Mouse (Mus musculus): Measurements from ENCODE around the gene Pcsk5. TPM values are rescaled to one million over a fixed set of nuclear protein-coding genes. Genes with fewer than 3 reads are reported as not detected.

Pcsk5 gene
- polyA plus RNA-seq, 1 experiment from 2014 or later: 7.9 TPM

DNA sequence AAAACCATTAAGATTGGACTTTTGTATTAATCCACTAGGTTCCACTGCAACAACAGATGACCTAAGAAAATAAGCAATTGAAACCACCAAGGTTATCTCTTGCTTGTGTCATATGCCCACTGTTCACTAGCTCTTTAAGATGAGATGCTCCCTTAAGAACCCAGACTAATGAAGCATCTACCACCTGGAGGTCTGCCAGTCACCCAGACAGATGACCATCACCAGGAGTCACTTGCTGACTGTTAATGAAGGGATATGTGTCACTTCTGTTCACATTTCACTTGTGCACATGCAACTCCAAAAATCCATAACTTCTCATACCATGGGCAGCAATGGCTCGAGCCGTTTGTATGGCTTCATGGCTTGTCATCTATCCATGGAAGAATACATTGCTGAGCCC is 17.4 kb downstream of the Pcsk5 start:
- DNase-seq: no peak
- no peak for ATAC-seq (ENCODE audit: low FRiP score, low TSS enrichment)
- no peak overlapping the region for H3K4me2 ChIP-seq (ENCODE audit: low read length)
- no peaks in the 10 kb centered on the region for H3K9me3 ChIP-seq (ENCODE audit: control insufficient read depth, low read length)
- no peaks in the 10 kb centered on the region for H3K36me3 ChIP-seq (ENCODE audit: control insufficient read depth, insufficient read depth, low read length)
- H3K27ac ChIP-seq (replicated peaks; ENCODE audit: low read depth, low read length): no peak overlapping the region
- 85% methylated on average over 2 of the region's 2 CpGs for WGBS
- H3K4me3 ChIP-seq (replicated peaks; ENCODE audit: low read depth, low read length): no peak overlapping the region
- H3K9ac ChIP-seq (replicated peaks; ENCODE audit: low read length): no peak overlapping the region
- H3K27me3 ChIP-seq (ENCODE audit: control insufficient read depth, insufficient read depth, low read length): no peaks in the 10 kb centered on the region
- no peaks in the 10 kb centered on the region for H3K4me1 ChIP-seq (ENCODE audit: control insufficient read depth, insufficient read depth, low read length)

DNA sequence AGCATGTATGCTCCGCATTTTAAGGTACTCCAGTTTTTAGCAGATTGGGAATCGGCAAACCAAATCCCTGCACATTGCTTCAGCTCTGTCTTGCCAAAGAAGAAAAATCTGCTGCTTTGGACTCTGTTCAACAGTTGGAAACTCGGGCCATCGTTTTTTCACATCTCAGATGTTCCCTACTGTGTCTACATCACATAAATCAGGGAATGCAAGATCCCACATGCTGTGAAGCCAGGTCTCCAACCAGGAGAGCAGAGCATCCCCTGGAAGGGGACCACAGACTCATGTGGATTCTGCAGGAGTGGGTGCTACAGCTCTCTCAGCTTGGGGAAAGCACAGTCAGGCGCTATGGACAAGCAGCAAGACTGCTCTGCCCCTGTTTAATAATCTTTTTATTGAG is 18.4 kb downstream of the Pcsk5 start:
- H3K27me3 ChIP-seq (ENCODE audit: control insufficient read depth, insufficient read depth, low read length): no peaks in the 10 kb centered on the region
- H3K36me3 ChIP-seq (ENCODE audit: control insufficient read depth, insufficient read depth, low read length): no peaks in the 10 kb centered on the region
- H3K9me3 ChIP-seq (ENCODE audit: control insufficient read depth, low read length): no peaks in the 10 kb centered on the region
- H3K4me1 ChIP-seq (ENCODE audit: control insufficient read depth, insufficient read depth, low read length): no peaks in the 10 kb centered on the region
- H3K27ac ChIP-seq (replicated peaks; ENCODE audit: low read depth, low read length): no peak overlapping the region
- ATAC-seq (ENCODE audit: low FRiP score, low TSS enrichment) (no peak), DNase-seq (no peak)
- no peak overlapping the region for H3K4me2 ChIP-seq (ENCODE audit: low read length)
- no peak overlapping the region for H3K9ac ChIP-seq (replicated peaks; ENCODE audit: low read length)
- H3K4me3 ChIP-seq (replicated peaks; ENCODE audit: low read depth, low read length): no peak overlapping the region
- WGBS: 81% methylated on average over 5 of the region's 5 CpGs

DNA sequence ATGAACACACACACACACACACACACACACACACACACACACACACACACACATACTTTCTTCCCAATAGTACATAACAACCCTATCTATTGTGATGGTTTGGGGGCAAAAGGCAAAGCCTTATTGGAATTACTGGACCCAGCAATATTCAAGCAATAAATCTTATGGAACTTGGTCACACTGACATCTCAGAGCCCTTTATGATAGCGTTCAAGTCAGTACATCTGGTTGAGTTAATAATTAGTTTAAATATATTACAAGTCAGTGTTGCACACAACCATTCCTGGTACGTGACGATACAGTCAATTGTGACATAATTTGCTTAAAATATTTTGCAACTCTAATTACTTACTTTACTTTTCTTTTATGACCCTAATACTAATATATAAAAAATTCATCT is 22.4 kb downstream of the Pcsk5 start:
- H3K27me3 ChIP-seq (ENCODE audit: control insufficient read depth, insufficient read depth, low read length): no peaks in the 10 kb centered on the region
- H3K27ac ChIP-seq (replicated peaks; ENCODE audit: low read depth, low read length): no peak overlapping the region
- no peaks in the 10 kb centered on the region for H3K36me3 ChIP-seq (ENCODE audit: control insufficient read depth, insufficient read depth, low read length)
- H3K4me3 ChIP-seq (replicated peaks; ENCODE audit: low read depth, low read length): no peak overlapping the region
- no peak for ATAC-seq (ENCODE audit: low FRiP score, low TSS enrichment)
- no peak overlapping the region for H3K4me2 ChIP-seq (ENCODE audit: low read length)
- 91% methylated on average over 3 of the region's 3 CpGs for WGBS
- H3K9ac ChIP-seq (replicated peaks; ENCODE audit: low read length): no peak overlapping the region
- H3K4me1 ChIP-seq (ENCODE audit: control insufficient read depth, insufficient read depth, low read length): no peaks in the 10 kb centered on the region
- no peak for DNase-seq
- H3K9me3 ChIP-seq (ENCODE audit: control insufficient read depth, low read length): no peaks in the 10 kb centered on the region

DNA sequence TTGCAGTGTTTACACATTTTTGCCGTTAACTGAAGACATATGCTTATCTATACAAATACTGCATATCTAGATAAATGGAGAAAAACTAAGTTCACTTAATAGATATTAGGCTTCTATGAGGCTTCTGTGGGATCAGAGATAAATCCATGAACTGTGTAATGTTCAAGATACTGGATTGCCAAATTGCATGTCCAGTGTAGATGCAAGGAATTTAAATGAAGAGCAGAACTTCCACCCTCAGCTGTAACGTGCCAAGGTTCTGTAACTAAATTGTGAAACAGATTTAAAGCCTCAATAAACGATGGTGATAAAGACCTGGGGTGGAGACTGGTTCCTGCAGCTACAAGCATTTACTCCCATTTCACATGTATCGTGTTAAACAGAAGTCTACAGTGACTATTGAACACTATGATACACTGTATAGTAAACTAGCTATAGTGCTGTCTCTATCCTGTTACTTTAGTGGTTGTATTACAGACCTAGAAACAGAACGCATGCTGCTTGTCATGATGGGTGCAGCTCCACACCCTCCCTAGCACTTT is 23.9 kb downstream of the Pcsk5 start:
- no peak for ATAC-seq (ENCODE audit: low FRiP score, low TSS enrichment)
- WGBS: 90% methylated on average over 5 of the region's 5 CpGs
- H3K4me2 ChIP-seq (ENCODE audit: low read length): no peak overlapping the region

DNA sequence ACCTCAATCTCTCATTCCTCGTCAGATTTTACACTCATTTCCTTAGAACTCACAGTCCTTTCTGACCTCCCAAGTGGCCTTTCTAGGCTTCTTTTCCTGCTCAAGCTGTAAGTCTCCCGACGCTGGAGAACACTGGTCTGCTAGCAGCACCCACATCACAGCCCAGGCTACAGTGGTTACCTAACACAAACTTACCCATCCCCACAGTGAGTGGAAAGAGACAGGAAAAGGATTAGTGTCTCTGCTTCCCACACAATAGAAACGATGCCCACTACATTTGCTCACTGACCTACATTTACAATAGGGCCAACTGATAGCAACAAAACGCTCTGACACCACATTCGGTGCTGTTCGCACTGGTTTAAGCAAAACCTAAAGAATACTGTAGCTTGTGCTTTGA is 24.8 kb downstream of the Pcsk5 start:
- no peak overlapping the region for H3K4me2 ChIP-seq (ENCODE audit: low read length)
- H3K9ac ChIP-seq (replicated peaks; ENCODE audit: low read length): no peak overlapping the region
- no peaks in the 10 kb centered on the region for H3K27me3 ChIP-seq (ENCODE audit: control insufficient read depth, insufficient read depth, low read length)
- H3K9me3 ChIP-seq (ENCODE audit: control insufficient read depth, low read length): no peaks in the 10 kb centered on the region
- 74% methylated on average over 7 of the region's 7 CpGs for WGBS
- H3K4me3 ChIP-seq (replicated peaks; ENCODE audit: low read depth, low read length): no peak overlapping the region
- H3K4me1 ChIP-seq (ENCODE audit: control insufficient read depth, insufficient read depth, low read length): no peaks in the 10 kb centered on the region
- no peak for DNase-seq
- no peak overlapping the region for H3K27ac ChIP-seq (replicated peaks; ENCODE audit: low read depth, low read length)
- ATAC-seq (ENCODE audit: low FRiP score, low TSS enrichment): no peak
- H3K36me3 ChIP-seq (ENCODE audit: control insufficient read depth, insufficient read depth, low read length): no peaks in the 10 kb centered on the region

More for the DNA sequence above, 23.9 kb downstream of the Pcsk5 start:
- Histone ChIP-seq H3K27me3 (ENCODE audit: control insufficient read depth, insufficient read depth, low read length) (no peaks in the 10 kb centered on the region), H3K4me1 (ENCODE audit: control insufficient read depth, insufficient read depth, low read length) (no peaks in the 10 kb centered on the region), H3K9ac (replicated peaks; ENCODE audit: low read length) (no peak overlapping the region), H3K4me3 (replicated peaks; ENCODE audit: low read depth, low read length) (no peak overlapping the region), H3K36me3 (ENCODE audit: control insufficient read depth, insufficient read depth, low read length) (no peaks in the 10 kb centered on the region), H3K27ac (replicated peaks; ENCODE audit: low read depth, low read length) (no peak overlapping the region), H3K9me3 (ENCODE audit: control insufficient read depth, low read length) (no peaks in the 10 kb centered on the region)
- DNase-seq: no peak

DNA sequence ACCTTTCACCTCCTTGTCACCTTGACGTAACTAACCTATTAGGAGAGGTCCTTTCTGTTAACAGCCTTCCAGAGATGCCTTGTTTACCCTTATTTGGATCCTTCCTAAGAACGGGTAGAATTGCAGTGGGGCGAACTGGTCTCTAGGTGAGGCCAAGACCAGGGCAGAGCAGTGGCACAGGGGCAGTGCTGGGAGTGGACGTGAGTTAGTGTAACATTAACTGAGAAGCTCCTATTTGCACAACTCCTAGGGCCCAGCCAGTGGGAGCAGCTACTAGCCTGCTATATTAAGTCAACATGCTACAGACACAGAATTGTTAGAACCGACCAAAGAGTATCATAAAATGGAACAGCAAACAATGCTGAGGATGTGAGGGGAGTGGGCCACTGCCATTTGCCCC is 30.8 kb downstream of the Pcsk5 start:
- H3K9me3 ChIP-seq (ENCODE audit: control insufficient read depth, low read length): peaks cover 3% of the 10 kb centered on the region; the same call in 1 of the 2 replicates
- H3K9ac ChIP-seq (replicated peaks; ENCODE audit: low read length): no peak overlapping the region
- 91% methylated on average over 5 of the region's 5 CpGs for WGBS
- H3K36me3 ChIP-seq (ENCODE audit: control insufficient read depth, insufficient read depth, low read length): no peaks in the 10 kb centered on the region
- no peaks in the 10 kb centered on the region for H3K27me3 ChIP-seq (ENCODE audit: control insufficient read depth, insufficient read depth, low read length)
- H3K27ac ChIP-seq (replicated peaks; ENCODE audit: low read depth, low read length): no peak overlapping the region
- no peak overlapping the region for H3K4me2 ChIP-seq (ENCODE audit: low read length)
- ATAC-seq (ENCODE audit: low FRiP score, low TSS enrichment) (no peak), DNase-seq (no peak)
- H3K4me1 ChIP-seq (ENCODE audit: control insufficient read depth, insufficient read depth, low read length): no peaks in the 10 kb centered on the region
- no peak overlapping the region for H3K4me3 ChIP-seq (replicated peaks; ENCODE audit: low read depth, low read length)

DNA sequence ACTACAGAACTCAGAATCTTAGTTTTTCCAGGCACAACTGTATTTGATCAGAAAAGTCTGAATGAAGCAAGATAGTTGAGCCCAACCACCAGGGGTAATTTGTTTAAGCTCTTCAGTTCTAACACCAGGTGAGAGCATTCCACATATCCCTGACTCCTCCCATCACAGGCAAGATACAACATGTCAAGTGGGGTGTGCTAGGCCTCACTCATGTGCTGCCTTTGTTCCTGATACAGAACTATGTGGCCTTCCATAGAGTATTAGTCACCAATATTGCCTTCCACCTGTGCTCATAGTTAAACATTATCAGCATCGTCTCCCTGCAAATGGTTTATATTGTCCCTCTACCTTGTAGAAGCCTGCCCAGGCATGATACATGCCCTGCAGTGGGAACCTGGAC is 36.6 kb downstream of the Pcsk5 start:
- H3K4me1 ChIP-seq (ENCODE audit: control insufficient read depth, insufficient read depth, low read length): no peaks in the 10 kb centered on the region
- no peak for ATAC-seq (ENCODE audit: low FRiP score, low TSS enrichment)
- no peak overlapping the region for H3K4me3 ChIP-seq (replicated peaks; ENCODE audit: low read depth, low read length)
- no peak overlapping the region for H3K27ac ChIP-seq (replicated peaks; ENCODE audit: low read depth, low read length)
- no peaks in the 10 kb centered on the region for H3K27me3 ChIP-seq (ENCODE audit: control insufficient read depth, insufficient read depth, low read length)
- no peaks in the 10 kb centered on the region for H3K9me3 ChIP-seq (ENCODE audit: control insufficient read depth, low read length)
- WGBS: 94% methylated on average over 1 of the region's 1 CpGs
- H3K36me3 ChIP-seq (ENCODE audit: control insufficient read depth, insufficient read depth, low read length): no peaks in the 10 kb centered on the region
- DNase-seq: no peak
- no peak overlapping the region for H3K4me2 ChIP-seq (ENCODE audit: low read length)
- H3K9ac ChIP-seq (replicated peaks; ENCODE audit: low read length): no peak overlapping the region

DNA sequence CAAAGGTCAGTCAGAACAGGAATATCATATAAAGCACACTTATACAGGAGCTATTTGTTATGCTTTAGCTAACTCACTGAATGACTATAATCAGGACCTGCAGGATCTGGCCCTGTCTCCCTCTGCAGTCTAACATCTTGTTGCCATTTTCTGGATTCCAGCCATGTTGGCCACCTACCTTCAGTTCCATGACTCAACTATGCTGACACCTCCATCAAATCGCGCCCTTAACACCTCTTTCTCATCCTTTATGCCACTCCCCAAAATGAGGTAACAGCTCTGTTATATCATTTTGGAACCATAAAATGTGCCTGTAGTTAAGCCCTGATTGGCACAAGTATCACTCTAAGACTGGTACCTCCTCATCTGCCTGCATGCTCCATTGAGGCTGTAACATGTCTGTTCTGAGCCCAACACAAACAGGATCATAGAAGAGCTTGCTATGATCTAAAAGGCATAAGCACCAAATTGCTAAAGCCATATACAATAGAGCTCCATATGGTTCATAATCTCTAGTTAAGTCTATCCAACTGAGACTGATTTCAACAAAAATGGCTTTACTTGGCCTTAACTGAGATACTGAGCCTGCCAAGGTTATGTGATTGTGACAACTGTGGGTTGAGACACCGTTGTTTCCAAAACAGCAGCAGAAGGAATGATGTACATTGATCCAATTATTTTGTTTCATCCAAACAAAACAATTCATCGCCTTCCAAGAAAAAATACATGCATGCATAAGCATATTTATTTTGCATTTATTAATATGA is 37.8 kb downstream of the Pcsk5 start:
- 88% methylated on average over 4 of the region's 4 CpGs for WGBS
- Histone ChIP-seq H3K9ac (replicated peaks; ENCODE audit: low read length) (no peak overlapping the region), H3K27ac (replicated peaks; ENCODE audit: low read depth, low read length) (no peak overlapping the region), H3K4me2 (ENCODE audit: low read length) (no peak overlapping the region), H3K9me3 (ENCODE audit: control insufficient read depth, low read length) (no peaks in the 10 kb centered on the region), H3K27me3 (ENCODE audit: control insufficient read depth, insufficient read depth, low read length) (no peaks in the 10 kb centered on the region), H3K4me1 (ENCODE audit: control insufficient read depth, insufficient read depth, low read length) (no peaks in the 10 kb centered on the region), H3K36me3 (ENCODE audit: control insufficient read depth, insufficient read depth, low read length) (no peaks in the 10 kb centered on the region), H3K4me3 (replicated peaks; ENCODE audit: low read depth, low read length) (no peak overlapping the region)
- ATAC-seq (ENCODE audit: low FRiP score, low TSS enrichment) (no peak), DNase-seq (no peak)

DNA sequence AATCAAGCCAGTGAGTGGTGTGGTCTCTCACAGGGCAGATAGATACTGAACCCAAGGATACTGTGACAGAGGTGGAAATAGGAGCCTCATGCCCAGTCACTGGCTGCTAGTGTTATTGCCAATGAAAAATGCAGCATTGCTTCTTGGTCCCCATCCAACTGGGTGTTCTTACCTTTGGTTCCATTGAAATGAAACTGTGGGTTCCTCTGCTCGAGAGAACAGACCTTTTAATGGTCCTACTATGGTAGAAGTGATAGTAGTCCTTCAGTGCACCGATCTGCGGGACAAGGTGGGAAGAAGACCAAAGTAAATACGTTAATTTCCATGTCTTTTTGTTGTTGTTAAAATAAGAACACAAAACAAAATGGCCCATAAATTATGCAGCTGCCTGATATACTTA is 44.0 kb downstream of the Pcsk5 start:
- Histone ChIP-seq H3K4me3 (replicated peaks; ENCODE audit: low read depth, low read length) (no peak overlapping the region), H3K27ac (replicated peaks; ENCODE audit: low read depth, low read length) (no peak overlapping the region)
- 87% methylated on average over 4 of the region's 4 CpGs for WGBS

More for the DNA sequence above, 44.0 kb downstream of the Pcsk5 start:
- H3K4me1 ChIP-seq (ENCODE audit: control insufficient read depth, insufficient read depth, low read length): no peaks in the 10 kb centered on the region
- no peak for DNase-seq
- no peaks in the 10 kb centered on the region for H3K9me3 ChIP-seq (ENCODE audit: control insufficient read depth, low read length)
- H3K27me3 ChIP-seq (ENCODE audit: control insufficient read depth, insufficient read depth, low read length): no peaks in the 10 kb centered on the region
- H3K4me2 ChIP-seq (ENCODE audit: low read length): no peak overlapping the region
- no peak overlapping the region for H3K9ac ChIP-seq (replicated peaks; ENCODE audit: low read length)
- no peaks in the 10 kb centered on the region for H3K36me3 ChIP-seq (ENCODE audit: control insufficient read depth, insufficient read depth, low read length)
- ATAC-seq (ENCODE audit: low FRiP score, low TSS enrichment): no peak
